Mouse (Mus musculus) kidney, adult 9 months (tissue): ENCODE measurements around the gene Kif26b.

Experiments
- DNase-seq: peaks from one replicate; pipeline ENCODE4 v3.0.0; 2022

The Kif26b gene

GRCm38 (mm10) chr1:178936976-178937375 is 408.1 kb downstream of the Kif26b start:
- DNase-seq, result no peak

- DNase-seq, result no peak
These were observed 411.4 kb downstream of the Kif26b start for GRCm38 (mm10) chr1:178940353-178940752.

GRCm38 (mm10) chr1:178942251-178942963 is 413.5 kb downstream of the Kif26b start:
- no peak for DNase-seq

- no peak for DNase-seq
These were observed 424.0 kb downstream of the Kif26b start for GRCm38 (mm10) chr1:178952910-178953309.

- DNase-seq, result no peak
These were observed 429.7 kb downstream of the Kif26b start for GRCm38 (mm10) chr1:178958641-178959040.

GRCm38 (mm10) chr1:178960015-178960559 is 431.2 kb downstream of the Kif26b start:
- DNase-seq, result peak; percentile 53

- no peak for DNase-seq
These were observed 432.7 kb downstream of the Kif26b start for GRCm38 (mm10) chr1:178961661-178962060.

- no peak for DNase-seq
These were observed 443.1 kb downstream of the Kif26b start for GRCm38 (mm10) chr1:178972055-178972454.

GRCm38 (mm10) chr1:178978617-178979245 is 449.8 kb downstream of the Kif26b start:
- no peak for DNase-seq

- no peak for DNase-seq
These were observed 451.3 kb downstream of the Kif26b start for GRCm38 (mm10) chr1:178980185-178980584.

GRCm38 (mm10) chr1:178981641-178982040 is 452.7 kb downstream of the Kif26b start:
- DNase-seq, result no peak

GRCm38 (mm10) chr1:178988176-178988575 is 459.3 kb downstream of the Kif26b start:
- DNase-seq, result peak; percentile 80
